Mouse (Mus musculus): Measurements from ENCODE around the gene Cyb5r4. TPM values are rescaled to one million over a fixed set of nuclear protein-coding genes. Genes with fewer than 3 reads are reported as not detected.

Gene Cyb5r4
- 9.4 and 10.2 TPM in 2 replicates for polyA plus RNA-seq (2012; ENCODE audit: low replicate concordance)

DNA sequence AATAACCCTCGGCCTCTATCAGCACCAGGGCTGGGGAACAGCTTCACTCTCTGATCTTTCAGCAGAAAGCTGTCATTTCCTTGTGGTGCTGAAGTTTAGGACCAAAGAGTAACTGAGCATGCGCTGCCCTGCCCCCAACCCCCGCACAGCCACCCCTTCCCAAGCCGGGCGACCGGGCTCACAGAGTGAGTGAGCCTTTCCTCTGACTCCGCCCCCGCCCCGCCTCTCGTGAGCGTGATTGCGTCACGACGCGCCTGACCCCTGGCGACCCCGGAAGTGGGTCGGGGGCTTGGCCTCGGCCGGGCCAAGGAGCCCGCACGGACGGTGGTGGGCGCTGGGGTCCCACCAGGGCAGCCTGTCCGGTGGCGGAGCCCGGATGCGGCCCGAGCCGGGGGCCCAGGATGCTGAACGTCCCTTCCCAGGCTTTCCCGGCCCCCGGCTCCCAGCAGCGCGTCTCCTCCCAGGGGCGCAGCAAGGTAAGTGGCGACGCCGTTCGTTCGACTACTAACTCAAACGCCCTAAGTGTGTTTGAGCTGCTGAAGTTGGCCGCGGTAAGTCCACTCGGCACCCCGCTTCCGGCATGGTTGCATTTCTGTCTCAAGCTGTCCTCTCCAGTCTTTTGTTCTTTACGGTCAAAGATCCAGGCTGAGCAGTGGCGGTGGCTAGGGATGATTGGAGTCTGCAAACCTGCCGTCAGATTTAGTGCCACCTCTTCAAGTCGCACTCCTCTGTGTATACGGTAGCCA is at the start of gene Cyb5r4:
Gene Cyb5r4, plus strand, starts transcription at position 237 of the 746 bp plus-strand sequence.

GRCm38 (mm10) chr9:87015288-87015937 is 6.4 kb upstream of the Cyb5r4 start, which contains the start of gene Ripply2:
Gene Ripply2, plus strand, starts transcription at chr9:87015537.

Other genes starting within 250 kb of the Cyb5r4 start
- gene Snap91, start 141.4 kb upstream of the Cyb5r4 start, polyA plus RNA-seq (2012; ENCODE audit: low replicate concordance) = 0.03 TPM in 1 of 2 replicates, not detected in the other
- gene Ripply2, start 6.5 kb upstream of the Cyb5r4 start, polyA plus RNA-seq (2012; ENCODE audit: low replicate concordance) = not detected in 2 replicates
- not detected in 2 replicates for gene Mrap2, start 122.3 kb downstream of the Cyb5r4 start, polyA plus RNA-seq (2012; ENCODE audit: low replicate concordance)
- 0.67 and 2.6 TPM in 2 replicates for gene Cep162, start 233.5 kb downstream of the Cyb5r4 start, polyA plus RNA-seq (2012; ENCODE audit: low replicate concordance)

Data from hematopoietic multipotent progenitor cell, adult 10-12 weeks (in vitro differentiated cells).